Mouse (Mus musculus): ENCODE measurements around the gene Sp4.

DNA sequence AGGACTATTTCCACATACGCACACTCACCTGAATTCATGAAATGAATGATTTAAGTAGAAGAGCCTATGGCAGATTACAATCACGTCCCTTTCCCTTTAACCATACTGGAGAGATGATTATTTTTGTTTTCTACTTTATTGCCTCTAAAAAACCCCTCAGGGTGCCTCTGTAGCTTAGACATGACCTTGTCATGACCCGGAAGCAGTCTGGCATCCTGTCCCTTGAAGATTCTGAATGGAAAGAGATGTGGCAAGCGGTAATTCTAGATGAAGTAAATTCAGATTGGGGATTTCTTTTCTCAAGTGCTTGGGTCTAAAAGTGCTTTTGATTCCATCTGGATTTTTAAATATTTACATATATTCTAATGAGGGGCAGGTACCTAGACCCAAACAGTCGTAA is 24.9 kb downstream of the Sp4 start:
- TF ChIP-seq CTCF (IDR thresholded peaks at IDR 0.05; ENCODE audit: extremely low read depth, insufficient read length, insufficient replicate concordance, low read depth, low read length): no peak
- TF ChIP-seq POLR2A (IDR thresholded peaks at IDR 0.05; ENCODE audit: low read depth, low read length): no peak
